Mouse (Mus musculus) 416B (cell line): ENCODE data around the gene Cgrrf1.

Source experiments
- DNase-seq: peaks from one replicate; pipeline ENCODE4 v3.0.0; 2011; ENCODE audit warnings: low read depth

The Cgrrf1 gene

DNA sequence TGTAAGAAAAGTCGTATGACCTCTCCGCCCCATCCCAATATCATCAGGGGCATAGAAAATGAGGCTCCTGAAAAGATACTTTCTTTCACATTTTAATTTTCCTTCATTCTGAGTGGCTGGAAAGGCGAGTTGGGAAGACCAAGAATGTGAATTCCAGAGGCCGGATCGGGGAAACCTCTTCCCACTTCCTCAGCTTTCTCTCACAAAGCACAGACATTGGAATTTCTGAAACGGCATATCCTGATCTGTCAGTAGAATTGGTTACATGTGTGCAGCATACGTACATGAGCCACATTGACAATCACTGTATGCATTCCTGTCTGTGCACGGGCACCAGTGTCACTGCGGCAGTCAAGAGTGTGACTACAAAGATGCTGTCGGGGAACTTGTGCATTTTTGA, 62.0 kb downstream of the Cgrrf1 start:
- DNase-seq, result no peak

DNA sequence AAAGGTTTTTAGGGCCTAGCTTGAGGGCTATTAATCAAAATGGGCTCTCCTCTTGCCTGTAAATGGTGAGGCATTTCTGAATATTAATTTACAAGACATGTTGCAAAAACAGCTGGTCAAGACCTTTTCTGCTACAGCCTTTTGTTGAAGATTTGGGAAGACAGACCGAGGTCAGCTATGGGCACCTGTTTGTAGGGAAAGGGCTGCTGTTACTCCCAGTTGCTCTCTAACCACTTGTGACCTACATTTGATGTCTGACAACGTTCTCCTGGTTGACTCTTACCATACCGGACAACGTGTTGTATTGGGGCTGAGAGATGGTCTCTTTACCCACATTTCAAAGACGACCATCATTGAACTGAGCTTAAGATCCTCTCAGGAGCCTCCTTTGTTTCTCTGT, 66.0 kb downstream of the Cgrrf1 start:
- no peak for DNase-seq

DNA sequence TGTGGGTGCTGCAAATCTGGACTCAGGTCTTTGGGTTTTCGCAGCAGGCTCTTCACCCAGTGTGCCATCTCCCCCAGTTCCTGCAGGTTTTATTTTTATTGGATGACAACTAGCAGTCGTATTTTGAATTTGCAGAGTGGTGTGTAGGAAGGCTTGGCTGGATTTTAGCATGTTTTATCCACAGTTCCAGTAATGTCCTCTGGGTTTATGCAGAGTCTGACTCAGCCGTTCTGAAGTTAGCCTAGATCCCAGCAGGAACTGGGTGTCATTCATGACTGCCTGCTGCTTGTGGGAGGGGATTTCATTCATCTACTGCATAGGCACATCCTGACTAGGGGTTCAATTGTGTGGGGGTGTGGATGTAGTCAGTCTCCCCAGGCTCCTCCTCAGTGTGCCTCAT, 66.7 kb downstream of the Cgrrf1 start:
- DNase-seq, result no peak

DNA sequence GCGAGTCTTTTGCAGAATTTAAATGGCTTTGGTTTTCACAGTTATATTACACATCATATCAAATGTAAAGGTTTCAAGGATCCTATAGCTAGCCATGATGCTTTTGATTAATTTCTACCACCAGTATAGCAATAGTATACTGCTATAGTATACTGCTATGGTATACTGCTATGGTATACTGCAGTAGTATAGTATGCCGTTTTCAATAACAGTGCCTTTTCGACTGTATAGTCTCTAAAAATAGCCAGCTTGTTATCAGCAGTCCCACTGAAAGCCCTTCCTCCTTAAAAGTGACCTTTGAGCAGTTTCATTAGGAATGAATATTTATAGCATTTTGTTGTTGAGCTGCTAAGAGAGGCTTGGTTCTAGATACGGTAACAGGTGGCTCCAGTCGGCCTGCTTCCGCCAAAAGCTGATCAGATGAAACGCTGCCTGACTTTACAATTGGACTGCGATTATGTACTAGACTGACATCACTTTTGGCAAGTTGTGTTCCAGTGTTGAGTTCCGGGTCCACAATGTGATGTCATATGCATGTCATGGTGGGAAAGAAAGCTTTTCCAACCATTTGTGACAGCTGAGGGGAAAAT, 70.7 kb downstream of the Cgrrf1 start:
- no peak for DNase-seq
